Mouse (Mus musculus): ENCODE results near the gene Ly6g5b.
A peak's percentile ranks its signal among the peaks of the same experiment; 100 is the strongest.

Ly6g5b gene

DNA sequence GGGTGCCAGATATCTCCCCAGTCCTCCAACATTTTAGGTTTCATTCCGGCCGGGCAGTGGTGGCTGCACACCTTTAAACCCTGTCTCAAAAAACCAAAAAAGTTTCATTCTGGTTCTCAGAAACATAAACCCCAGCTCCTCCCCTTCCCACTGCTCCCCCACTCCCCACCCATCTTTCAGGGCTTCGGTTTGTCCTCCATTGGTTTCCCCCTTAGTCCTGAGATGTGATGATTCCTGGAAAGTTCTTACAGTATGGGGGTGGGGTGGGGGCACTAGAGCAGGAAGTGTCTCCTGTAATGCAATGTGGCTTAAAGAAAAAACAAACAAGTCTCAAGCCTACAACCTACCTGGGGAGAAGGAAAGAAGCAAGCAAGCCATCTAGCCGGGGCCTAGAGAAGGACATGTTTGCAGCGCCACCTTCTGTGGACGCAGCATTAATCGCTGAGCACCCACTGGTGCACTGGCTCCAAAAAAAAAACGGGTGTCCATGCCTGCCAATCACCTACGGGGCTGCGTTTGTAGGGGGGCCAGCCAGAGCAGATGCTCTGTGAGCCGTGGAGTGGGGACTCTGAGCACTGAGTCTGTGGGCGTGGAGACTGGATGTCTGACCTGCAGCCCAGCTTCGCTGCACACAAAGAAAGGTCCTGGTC is 9.4 kb downstream of the Ly6g5b start:
- no peak for DNase-seq (ENCODE audit: low spot score in 2 of 2)

GRCm38 (mm10) chr17:35104754-35105153 is 10.5 kb downstream of the Ly6g5b start:
- DNase-seq (ENCODE audit: low spot score in 2 of 2) = no peak

DNA sequence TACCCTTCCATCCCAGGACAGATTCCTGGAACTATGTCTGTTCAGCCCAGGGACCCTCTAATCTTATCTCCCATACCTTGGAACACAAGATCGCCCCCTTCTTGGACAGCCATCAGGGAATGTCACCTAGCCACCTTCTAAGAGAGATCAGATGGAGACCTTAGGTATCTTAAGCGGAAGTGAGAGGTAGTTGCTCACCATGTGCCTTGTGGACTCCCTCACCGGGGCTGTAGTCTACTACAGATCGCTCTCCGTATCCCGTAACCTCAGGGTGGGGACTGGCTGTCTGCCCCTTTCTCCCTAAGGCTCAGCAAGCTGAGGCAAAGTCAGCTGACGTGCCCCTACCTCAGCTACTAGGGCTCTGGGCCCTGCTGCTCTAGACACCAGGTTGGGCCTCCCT is 11.1 kb downstream of the Ly6g5b start:
- DNase-seq (ENCODE audit: low spot score in 2 of 2) = no peak

DNA sequence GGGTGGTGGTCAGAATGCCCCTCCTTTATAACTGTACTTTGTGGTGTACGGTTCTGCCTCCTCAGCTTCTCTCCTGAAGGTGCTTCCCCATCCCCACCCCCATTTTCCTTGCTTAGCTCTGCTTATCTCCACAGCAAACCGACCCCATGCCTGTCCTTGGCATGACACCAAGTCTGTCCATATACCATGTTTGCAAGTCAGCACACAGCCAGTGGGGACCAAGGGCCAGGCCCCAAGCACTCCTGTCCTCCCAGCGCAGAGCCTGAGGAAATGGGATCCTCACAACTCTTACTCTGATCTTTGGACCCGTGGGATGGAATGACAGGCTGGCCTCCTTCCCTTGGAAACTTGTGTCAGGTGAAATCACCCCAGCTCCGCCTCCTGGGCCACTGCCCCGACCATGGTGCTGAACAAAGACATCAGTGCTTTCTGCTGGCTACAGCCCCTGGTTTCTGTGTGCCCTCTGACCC is 12.0 kb downstream of the Ly6g5b start:
- DNase-seq (ENCODE audit: low spot score in 2 of 2) = no peak

DNA sequence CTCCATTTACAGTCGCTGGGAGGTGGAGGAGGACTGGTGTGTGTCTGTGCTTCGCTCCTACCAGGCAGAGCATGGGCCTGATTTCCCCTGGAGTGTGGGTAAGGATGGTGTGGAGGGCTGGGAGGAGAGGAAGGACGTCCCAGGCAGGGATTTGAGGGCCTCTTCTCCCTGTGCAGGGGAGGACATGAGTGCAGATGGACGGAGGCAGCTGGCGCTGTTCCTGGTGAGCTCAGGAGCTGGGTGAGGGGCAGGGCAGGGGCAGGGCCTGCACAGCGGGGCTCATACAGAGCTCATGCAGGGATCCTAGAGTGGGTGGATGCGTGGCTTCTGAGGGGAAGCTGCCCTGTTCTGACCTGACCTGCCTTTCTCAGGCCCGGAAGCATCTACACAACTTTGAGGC is 12.9 kb downstream of the Ly6g5b start:
- DNase-seq (ENCODE audit: low spot score in 2 of 2) = no peak

GRCm38 (mm10) chr17:35101161-35101560 is 14.1 kb downstream of the Ly6g5b start:
- DNase-seq (ENCODE audit: low spot score in 2 of 2) = no peak

GRCm38 (mm10) chr17:35100196-35100765 is 14.9 kb downstream of the Ly6g5b start:
- no peak for DNase-seq (ENCODE audit: low spot score in 2 of 2)

- no peak for DNase-seq (ENCODE audit: low spot score in 2 of 2)
Measured at GRCm38 (mm10) chr17:35097164-35097655, 18.0 kb downstream of the Ly6g5b start.

- no peak for DNase-seq (ENCODE audit: low spot score in 2 of 2)
Measured at GRCm38 (mm10) chr17:35096597-35096996, 18.6 kb downstream of the Ly6g5b start.

DNA sequence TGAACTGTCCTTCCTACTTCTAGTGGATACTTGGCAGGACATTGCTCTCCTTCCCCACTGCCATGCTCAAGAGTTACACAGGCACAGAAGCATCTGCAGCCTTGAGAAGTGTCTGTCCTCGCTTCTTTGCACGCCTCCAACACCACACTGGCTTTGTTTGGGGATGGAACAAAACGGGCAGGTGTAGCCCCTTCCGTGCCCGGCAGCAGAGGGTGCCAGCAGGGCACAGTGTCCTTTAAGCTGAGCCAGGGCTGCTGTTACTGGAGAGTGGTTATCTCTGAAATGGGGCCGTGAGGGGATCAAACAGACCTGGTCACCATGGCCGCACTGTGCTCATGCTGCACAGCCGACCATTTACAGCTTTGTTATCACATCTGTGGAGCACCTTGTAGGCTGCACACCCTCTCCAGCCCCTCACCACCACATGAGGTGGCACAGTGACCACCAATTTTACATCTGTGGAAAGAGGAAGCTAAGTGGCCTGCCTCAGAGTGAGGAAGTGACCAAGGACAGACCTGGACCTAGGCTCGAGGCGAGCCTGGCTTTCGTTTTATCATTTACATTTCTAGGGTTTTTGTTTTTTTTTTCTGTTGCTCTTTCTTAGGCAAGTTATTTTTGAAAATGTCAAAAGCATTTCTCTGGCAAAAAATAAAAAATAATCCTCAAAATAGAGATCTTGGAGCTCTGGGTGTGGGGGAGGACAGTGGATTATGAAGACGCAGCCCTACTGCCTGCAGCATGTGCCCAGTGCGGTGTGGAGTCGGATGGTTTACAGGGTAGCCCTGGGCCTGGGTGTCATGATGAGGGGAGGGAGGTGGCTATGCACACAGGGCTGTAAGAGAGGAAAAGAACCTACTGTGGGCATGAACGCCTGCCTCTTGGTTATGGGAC is 20.5 kb downstream of the Ly6g5b start:
- no peak for DNase-seq (ENCODE audit: low spot score in 2 of 2)

DNA sequence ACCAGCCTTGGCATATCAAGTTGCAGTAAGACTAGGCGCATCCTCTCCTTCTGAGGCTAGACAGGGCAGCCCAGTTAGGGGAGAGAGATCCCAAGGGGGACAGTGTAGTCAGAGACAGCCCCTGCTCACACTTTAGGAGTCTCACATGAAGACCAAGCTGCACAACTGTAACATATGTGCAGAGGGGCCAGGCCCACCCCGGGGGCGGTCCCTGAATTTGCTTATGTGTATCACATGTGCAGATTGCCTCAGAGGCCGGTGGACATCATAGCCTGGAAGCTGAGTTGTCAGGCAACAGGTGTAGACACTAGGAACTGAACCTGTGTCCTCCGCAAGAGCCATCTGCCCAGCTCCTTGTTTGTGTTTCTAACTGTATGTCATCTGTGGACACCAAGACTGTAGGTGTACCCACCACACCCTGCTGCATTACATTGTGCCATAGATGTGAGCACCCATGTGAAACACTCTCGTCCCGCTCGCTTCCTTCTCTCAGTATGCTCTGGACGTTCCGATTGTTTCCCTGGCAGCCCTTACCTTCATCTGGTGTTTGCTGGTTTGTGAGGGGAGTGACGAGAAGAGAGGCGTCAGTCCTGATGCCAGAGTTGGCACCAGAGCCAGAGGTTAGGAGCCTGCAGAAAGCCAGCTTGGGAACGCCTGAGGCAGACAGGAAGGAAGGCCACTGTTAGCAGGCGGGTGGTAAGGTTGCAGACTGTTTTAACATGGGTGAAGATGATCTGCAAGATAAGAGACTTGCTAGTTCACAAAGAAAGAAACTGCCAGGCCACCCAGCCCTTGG is 22.6 kb downstream of the Ly6g5b start:
- no peak for DNase-seq (ENCODE audit: low spot score in 2 of 2)

- DNase-seq (ENCODE audit: low spot score in 2 of 2) = no peak
Measured at GRCm38 (mm10) chr17:35090166-35090932, 24.9 kb downstream of the Ly6g5b start.

GRCm38 (mm10) chr17:35088825-35089644 is 26.2 kb downstream of the Ly6g5b start, which contains the start of gene Abhd16a:
Gene Abhd16a, plus strand, starts transcription at chr17:35089263.
- DNase-seq (ENCODE audit: low spot score in 2 of 2) = peak; percentile 88 to 93

GRCm38 (mm10) chr17:35088151-35088550 is 27.1 kb downstream of the Ly6g5b start:
- DNase-seq (ENCODE audit: low spot score in 2 of 2) = no peak

DNA sequence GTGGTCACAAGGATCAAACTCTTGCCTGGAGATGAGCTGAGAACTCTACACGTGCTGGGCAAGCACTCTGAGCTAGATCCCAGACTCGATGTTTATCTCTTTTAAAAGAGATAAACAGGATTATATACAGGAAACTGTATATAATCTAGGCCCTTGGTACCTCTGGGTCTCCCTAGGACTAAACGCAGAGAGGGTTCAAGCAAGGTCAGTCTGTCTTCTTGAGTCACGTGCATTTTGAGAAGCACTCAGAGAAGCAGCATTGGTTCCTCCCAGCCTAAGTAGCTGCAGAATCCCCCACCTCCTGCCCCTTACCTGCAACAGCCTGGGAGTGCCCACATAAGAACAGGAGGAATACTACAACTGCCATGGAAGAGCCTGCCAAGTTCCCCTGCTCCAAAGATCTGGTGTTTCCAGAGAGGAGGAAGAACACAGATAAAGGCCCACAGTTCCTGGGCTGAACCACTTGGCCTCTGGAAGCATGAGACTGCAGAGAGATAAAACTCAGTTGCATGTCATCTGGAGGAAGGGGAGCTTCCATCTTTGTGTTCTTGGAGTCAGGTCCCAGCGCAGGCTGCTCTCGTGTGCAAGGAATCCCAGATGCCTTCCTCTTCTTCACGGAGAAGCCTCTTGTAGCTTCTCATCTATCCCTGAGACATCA is 29.9 kb downstream of the Ly6g5b start, which contains the start of gene Ly6g6f:
Gene Ly6g6f (minus strand): TSS at position 403 of the 658 bp plus-strand sequence.
- no peak for DNase-seq (ENCODE audit: low spot score in 2 of 2)

GRCm38 (mm10) chr17:35083929-35084497 is 31.2 kb downstream of the Ly6g5b start:
- DNase-seq (ENCODE audit: low spot score in 2 of 2) = no peak

DNA sequence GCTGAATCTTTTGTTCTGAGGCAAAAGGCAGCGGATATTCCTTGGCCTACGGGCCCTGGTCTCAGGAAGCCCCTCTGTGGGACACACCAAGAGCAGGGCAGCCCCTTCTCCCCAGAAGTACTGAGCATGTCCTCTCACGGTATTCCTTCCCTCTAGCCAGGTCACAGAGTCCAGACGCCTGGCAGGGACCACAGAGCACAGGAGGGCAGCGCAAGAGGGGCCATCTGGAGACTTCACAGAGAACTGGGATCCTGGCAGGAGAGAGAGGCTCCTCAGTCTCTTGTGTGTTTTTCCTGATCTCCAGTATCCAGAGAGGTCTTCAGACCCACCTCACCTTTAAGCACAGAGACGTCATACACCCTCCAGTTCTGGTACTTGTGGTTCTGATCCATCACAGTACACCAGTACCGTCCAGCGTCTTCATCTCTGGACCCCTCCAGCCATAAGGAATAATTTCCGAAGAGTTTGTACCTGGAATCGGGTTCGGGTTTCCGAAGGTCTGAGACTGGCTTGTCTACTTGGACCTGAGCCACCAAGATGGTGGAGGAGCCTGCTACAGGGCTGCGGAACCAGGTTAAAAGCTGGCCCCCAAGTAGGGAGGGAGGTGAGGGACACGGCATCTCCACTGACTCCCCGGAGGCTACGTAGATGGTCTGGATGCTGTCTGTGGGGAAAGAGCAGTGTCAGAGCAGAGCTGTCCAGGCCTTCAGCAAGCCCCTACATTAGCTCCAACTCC is 32.2 kb downstream of the Ly6g5b start:
- no peak for DNase-seq (ENCODE audit: low spot score in 2 of 2)

GRCm38 (mm10) chr17:35080710-35081109 is 34.5 kb downstream of the Ly6g5b start:
- DNase-seq (ENCODE audit: low spot score in 2 of 2) = no peak
